Mouse (Mus musculus): ENCODE results near the gene Gart.

Gene Gart

GRCm38 (mm10) chr16:91646681-91647419 lies at the start of gene Gart:
Gene Gart (minus strand): TSS chr16:91646952.
- DNase-seq (ENCODE audit: extremely low read depth, low read depth, low spot score), result no peak

GRCm38 (mm10) chr16:91695108-91695755 lies 48.5 kb upstream of the Gart start:
- no peak for DNase-seq (ENCODE audit: extremely low read depth, low read depth, low spot score)

- DNase-seq (ENCODE audit: extremely low read depth, low read depth, low spot score), result no peak
These were observed 47.8 kb upstream of the Gart start for GRCm38 (mm10) chr16:91694455-91695084.

GRCm38 (mm10) chr16:91689791-91690190 lies 43.0 kb upstream of the Gart start:
- DNase-seq (ENCODE audit: extremely low read depth, low read depth, low spot score), result no peak

- DNase-seq (ENCODE audit: extremely low read depth, low read depth, low spot score), result no peak
These were observed 42.0 kb upstream of the Gart start, which contains the start of gene Donson for GRCm38 (mm10) chr16:91688619-91689334. Gene Donson (minus strand): TSS chr16:91688770.

- DNase-seq (ENCODE audit: extremely low read depth, low read depth, low spot score), result no peak
These were observed 41.4 kb upstream of the Gart start for GRCm38 (mm10) chr16:91688023-91688618.

GRCm38 (mm10) chr16:91686369-91686768 lies 39.6 kb upstream of the Gart start:
- no peak for DNase-seq (ENCODE audit: extremely low read depth, low read depth, low spot score)

GRCm38 (mm10) chr16:91685526-91685925 lies 38.8 kb upstream of the Gart start:
- no peak for DNase-seq (ENCODE audit: extremely low read depth, low read depth, low spot score)

- DNase-seq (ENCODE audit: extremely low read depth, low read depth, low spot score), result no peak
These were observed 33.9 kb upstream of the Gart start for GRCm38 (mm10) chr16:91680656-91681055.

- DNase-seq (ENCODE audit: extremely low read depth, low read depth, low spot score), result peak; percentile 52
These were observed 31.6 kb upstream of the Gart start for GRCm38 (mm10) chr16:91678147-91678911.

- DNase-seq (ENCODE audit: extremely low read depth, low read depth, low spot score), result no peak
These were observed 27.7 kb upstream of the Gart start for GRCm38 (mm10) chr16:91674500-91674899.

GRCm38 (mm10) chr16:91663795-91664194 lies 17.0 kb upstream of the Gart start:
- no peak for DNase-seq (ENCODE audit: extremely low read depth, low read depth, low spot score)

- DNase-seq (ENCODE audit: extremely low read depth, low read depth, low spot score), result no peak
These were observed 15.6 kb upstream of the Gart start for GRCm38 (mm10) chr16:91662336-91662735.

GRCm38 (mm10) chr16:91661397-91661796 lies 14.6 kb upstream of the Gart start:
- no peak for DNase-seq (ENCODE audit: extremely low read depth, low read depth, low spot score)

GRCm38 (mm10) chr16:91659798-91660197 lies 13.0 kb upstream of the Gart start:
- DNase-seq (ENCODE audit: extremely low read depth, low read depth, low spot score), result no peak

- DNase-seq (ENCODE audit: extremely low read depth, low read depth, low spot score), result no peak
These were observed 11.7 kb upstream of the Gart start for GRCm38 (mm10) chr16:91658471-91658870.

GRCm38 (mm10) chr16:91657285-91657684 lies 10.5 kb upstream of the Gart start:
- DNase-seq (ENCODE audit: extremely low read depth, low read depth, low spot score), result no peak

- DNase-seq (ENCODE audit: extremely low read depth, low read depth, low spot score), result no peak
These were observed 8.5 kb upstream of the Gart start for GRCm38 (mm10) chr16:91655285-91655684.

GRCm38 (mm10) chr16:91652191-91652590 lies 5.4 kb upstream of the Gart start:
- no peak for DNase-seq (ENCODE audit: extremely low read depth, low read depth, low spot score)

GRCm38 (mm10) chr16:91649781-91650180 lies 3.0 kb upstream of the Gart start:
- no peak for DNase-seq (ENCODE audit: extremely low read depth, low read depth, low spot score)

Measured in fat pad, adult 2 months (tissue).